Mouse (Mus musculus) right cerebral cortex, postnatal 10 days (tissue): Measurements from ENCODE around the gene Glyat.
A peak's percentile ranks its signal among the peaks of the same experiment; 100 is the strongest.
"Not testable (repeated sequence)": the region's sequence is repeated elsewhere in the genome, so short reads cannot be mapped to it uniquely, and the experiment has no call there.

Source experiments
- DNase-seq, 2 experiments: peaks; one replicate each; pipeline ENCODE4 v3.0.0; 2021; ENCODE audit warnings: low spot score in 2 of 2

Gene Glyat

GRCm38 (mm10) chr19:12633176-12633575, at the start of gene Glyat:
Gene Glyat (plus strand): TSS chr19:12633308.
- no peak for DNase-seq

DNA sequence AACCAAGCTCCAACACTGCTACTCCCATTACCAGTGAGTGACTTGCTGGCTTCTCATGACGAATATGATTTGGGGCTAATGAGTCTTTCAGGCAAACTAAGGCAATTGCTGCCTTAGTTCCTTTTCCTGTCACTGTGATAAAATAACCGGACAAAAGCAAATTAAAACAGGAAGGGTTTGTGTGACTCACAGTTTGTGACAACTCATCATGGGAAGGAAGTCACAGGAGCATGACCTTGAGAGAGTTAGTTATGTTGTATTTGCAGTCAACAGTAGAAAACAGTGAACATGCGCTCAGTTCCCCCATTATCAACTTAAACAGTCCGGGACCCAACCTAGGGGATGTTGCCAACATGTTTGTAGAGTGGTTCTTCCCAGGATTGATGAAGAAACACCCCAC, 47.8 kb upstream of the Glyat start:
- DNase-seq = no peak

- peak; percentile 77 to 80 for DNase-seq
Observed at GRCm38 (mm10) chr19:12591908-12592307, 41.2 kb upstream of the Glyat start.

GRCm38 (mm10) chr19:12595135-12595529, 38.0 kb upstream of the Glyat start:
- DNase-seq = no peak

DNA sequence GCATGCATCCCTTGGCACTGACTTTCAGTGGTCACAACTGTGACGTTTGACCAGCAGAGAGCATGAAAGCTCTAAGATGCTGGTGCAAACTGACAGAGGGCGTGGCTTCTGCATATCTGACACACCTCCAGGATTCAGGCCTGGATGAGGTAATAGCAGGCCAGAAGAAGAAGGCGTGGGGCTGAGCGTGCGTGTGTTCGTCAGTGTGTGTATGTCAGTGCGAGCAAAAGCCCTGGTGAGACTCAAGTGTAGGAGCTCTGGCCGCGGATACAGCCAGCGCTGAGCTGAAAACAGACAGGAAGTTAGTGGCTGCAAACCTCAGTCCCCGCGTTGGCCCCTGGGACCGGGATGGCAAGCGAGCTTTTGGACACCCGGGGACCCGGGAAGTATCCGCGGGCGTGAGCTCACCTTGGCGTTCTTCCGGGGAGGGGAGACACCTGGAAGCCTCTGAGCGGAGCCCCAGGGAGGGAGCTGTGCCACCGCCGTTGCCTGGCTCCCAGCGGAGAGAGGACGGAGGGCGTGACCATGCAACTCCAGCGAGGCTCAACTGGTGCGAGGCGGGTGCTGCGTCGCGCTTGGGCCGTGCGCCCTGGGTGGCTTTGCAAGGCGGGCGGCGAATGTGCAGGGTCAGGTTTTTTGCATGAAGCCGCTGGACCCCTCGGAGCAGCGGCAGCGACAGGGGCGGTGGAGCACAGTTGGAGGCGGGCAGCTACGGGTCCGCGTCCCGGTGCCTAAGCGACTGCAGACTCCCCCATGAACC, 37.4 kb upstream of the Glyat start:
- DNase-seq = peak; percentile 72 to 80

- DNase-seq = no peak
Observed at GRCm38 (mm10) chr19:12596290-12597072, 36.6 kb upstream of the Glyat start.

DNA sequence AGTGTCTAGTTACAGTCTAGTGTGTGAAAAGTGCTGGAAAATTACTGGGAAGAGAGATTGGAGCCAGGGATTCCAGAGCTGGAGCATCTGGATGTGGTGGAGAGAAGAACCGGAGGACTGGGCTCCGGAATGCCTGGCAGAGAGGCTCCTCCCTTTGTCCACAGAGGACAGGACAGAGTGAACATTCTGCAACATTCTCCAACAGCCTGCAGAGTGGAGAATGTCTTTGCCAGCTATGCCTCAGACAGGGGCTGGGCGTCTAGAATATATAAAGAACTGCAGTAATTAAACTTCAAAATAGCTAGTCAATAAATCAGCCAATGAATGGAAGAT, 36.1 kb upstream of the Glyat start:
- peak; percentile 32 for DNase-seq

GRCm38 (mm10) chr19:12598674-12599073, 34.4 kb upstream of the Glyat start:
- no peak for DNase-seq

DNA sequence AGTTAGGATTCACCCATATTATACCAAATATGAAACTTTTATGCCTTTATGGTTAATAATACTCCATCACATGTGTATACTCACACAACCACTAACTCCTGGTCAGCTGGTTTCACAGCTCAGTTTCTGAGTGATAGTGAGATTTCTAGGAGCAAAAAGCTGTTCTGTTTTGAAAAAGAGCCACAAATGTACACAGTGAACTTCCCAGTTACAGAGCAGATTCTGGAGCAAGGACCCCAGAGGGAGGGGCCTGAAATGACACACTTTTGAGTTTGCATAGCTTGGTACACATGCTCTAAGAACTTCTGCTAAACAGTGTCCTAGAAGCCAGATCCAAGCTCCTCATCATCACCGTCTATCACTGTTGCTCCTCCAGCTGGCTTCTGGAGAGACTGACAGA, 33.4 kb upstream of the Glyat start, which contains the start of gene Gm4952:
Gm4952 (plus strand) TSS at position 301 of the 400 bp plus-strand sequence.
- no peak for DNase-seq

DNA sequence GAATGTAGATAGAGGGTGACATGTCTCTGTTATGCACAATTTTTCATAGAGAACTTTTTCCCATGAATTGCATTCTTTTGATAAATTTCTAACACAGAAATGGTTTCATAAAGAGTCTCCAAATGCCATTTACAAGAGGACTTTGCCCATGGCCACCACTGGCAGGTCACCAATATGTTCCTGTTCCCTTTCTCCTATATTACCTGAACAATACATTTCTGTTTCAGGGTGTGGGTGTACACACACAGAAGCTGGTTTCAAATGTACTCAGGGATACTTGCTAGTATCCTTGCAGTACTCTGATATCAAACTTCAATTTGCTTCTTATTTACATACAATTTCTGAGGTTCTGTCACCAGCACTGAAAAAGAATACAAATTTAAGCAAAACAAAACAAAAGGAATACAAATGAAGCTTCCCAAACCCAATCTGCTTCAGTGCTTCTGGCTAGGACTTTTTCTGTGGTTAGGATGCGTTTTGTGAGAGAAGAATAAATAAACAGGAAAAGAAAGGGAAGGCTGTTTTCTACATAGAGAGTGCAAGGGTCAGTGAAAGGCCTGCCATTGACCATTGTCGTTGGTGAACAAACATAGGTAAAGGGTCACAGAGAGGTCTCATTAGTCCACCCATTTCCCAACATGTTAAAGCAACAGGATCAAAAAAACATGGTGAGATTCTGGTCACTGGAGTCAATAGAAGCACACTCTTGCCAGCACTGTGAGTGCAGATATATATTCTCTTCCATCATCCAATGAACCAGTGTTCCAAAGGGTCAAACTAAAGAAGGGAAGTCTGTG, 32.2 kb upstream of the Glyat start:
- no peak for DNase-seq

DNA sequence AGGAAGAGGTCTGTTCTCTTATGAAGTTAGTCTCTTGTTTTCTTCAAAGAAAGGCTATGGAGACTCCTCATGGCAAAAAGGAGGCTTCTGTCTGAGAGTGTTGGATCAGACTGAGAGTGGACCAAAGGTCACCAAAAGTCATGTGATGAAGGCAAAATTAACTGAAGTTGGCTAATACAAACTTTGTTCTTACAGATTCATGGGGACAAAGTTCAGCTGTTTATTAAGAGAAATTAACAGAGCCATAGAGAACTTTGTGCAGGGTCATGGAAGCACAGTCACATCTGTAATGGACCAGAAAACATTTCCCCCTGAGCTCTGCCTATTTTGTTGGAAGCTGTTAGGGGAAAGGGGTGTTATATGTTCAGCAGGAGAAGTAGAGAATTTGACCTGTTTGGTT, 24.8 kb upstream of the Glyat start:
- DNase-seq = no peak

DNA sequence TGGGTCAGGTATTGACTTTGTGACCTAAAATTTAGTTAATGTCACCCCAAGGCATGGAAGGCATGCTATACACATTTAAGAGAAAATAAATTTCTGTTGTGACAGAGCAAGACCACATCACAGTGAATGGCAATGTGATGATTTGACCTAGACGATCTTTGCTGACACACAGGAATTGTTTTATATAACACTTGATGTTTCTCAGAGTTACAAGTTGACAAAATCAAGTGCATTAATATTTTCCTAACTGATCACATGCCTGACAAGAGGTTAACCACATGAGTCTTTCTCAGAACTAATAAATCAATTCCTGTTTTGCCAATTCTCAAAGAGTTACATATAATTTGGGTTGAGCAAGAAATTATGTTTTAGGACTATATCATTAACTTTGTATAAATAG, 19.5 kb upstream of the Glyat start:
- no peak for DNase-seq

- no peak for DNase-seq
Observed at GRCm38 (mm10) chr19:12634259-12634658, 1.2 kb downstream of the Glyat start.

GRCm38 (mm10) chr19:12634963-12635362, 1.9 kb downstream of the Glyat start:
- no peak for DNase-seq

- no peak for DNase-seq
Observed at GRCm38 (mm10) chr19:12636863-12637262, 3.8 kb downstream of the Glyat start.

- no peak for DNase-seq
Observed at GRCm38 (mm10) chr19:12638049-12638448, 4.9 kb downstream of the Glyat start.

- DNase-seq = no peak
Observed at GRCm38 (mm10) chr19:12649511-12649910, 16.4 kb downstream of the Glyat start.

DNA sequence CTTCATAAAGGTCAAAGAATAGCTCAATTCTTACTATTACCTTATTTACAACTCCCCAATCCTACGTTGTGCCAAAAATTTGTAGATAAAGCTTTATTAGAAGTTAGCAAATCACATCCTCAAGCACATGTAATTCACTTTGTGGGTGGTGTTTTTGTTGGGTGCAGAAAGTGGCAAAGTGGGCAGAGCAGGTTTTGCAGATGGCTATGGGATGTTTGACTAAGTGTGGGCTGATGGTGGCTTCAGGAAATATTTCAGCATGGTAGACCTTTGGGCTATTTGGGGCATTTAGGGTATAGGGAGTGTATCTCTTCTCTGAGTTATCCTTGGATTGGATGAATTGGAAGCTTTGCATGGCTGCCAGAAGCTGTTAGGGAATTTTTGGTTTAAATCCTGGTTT, 33.0 kb downstream of the Glyat start:
- no peak for DNase-seq

DNA sequence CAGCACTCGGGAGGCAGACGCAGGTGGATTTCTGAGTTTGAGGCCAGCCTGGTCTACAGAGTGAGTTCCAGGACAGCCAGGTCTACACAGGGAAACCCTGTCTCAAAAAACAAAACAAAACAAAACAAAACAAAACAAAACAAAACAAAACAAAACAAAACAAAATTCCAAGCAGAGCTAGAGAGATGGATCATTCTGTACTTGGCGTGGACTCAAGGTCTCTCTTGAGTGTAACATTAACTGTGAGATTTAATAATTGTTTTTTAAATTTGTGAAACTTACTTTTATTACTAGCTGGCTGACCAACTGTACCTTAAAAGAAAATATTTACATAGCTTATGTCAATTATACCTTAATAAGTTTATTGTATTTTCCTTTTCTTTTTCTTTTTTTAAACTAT, 35.5 kb downstream of the Glyat start:
- not testable (repeated sequence) for DNase-seq

DNA sequence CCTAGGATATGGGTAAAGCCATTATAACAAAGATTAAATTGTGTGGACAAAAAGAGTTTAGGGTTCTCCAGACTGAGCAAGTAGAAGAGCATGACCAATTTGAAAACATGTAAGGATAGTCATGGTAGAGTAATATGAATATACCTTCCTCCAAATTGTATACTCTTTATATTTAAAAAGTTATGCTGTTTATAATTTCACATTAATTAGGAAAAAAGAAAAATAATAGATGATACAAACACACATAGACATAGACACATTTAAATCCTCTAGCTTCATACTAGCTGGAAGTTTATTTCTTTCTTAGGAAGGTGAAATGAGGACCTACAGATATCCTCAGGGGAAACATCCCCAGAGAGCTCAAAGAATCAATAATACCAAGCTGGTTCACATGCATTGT, 37.0 kb downstream of the Glyat start, which contains the start of gene Olfr1442:
Olfr1442 (plus strand) TSS at position 301 of the 400 bp plus-strand sequence.
- no peak for DNase-seq

DNA sequence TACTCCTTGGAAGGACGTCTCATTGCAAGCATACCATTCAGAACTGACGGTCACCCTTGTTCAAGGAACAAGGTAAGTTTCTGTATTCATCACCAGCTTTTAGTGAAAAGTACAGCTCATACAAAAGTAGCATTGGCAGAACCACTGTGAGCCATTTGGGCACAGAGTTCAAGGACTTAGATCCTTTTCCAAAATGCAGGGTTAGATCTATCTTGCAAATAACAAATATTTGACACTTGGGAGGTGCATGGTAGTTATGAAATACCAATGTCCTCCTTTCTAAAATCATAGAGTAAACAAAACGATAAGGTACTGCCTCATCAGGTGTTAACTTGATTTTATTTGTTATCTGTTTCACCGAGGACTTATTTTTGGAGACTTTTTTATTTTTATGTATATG, 37.9 kb downstream of the Glyat start:
- no peak for DNase-seq

DNA sequence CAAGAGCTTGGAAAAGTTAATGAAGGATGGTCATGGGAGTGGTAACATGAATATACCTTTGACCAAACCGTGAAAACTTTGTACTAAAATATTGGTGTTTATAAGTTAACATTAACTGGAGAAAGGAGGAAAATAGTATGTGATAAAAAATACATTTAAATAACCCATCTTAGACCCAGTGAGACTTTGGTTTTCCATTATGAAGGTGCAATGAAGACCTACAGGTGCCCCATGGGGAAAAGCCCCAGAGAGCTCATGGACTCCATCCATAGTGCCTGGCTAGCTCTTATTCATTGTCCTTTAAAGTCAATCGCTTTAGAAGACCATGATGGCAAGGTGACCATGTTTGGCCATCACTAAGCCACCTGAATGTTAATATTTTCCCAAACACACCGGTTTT, 44.7 kb downstream of the Glyat start, which contains the start of gene Olfr1443:
Olfr1443 (plus strand) TSS at position 301 of the 400 bp plus-strand sequence.
- DNase-seq = no peak
